Mouse (Mus musculus) CH12F3 (cell line): ENCODE measurements around the gene Nuak2.

Experiments used
- in situ Hi-C: fragments of 300-500 bp; cut with MboI; formaldehyde crosslinking; loops from 2 replicates; pipeline ENCODE4 v1.14.3; 2020; ENCODE audit warnings: low sequenced_read_pairs

Gene Nuak2

GRCm38 (mm10) chr1:132298425-132298800 is 17.5 kb upstream of the Nuak2 start, which contains the start of gene Klhdc8a:
Klhdc8a (plus strand) TSS chr1:132298626.
- in situ Hi-C loops, result no loop called here

GRCm38 (mm10) chr1:132298801-132299464 is 17.0 kb upstream of the Nuak2 start:
- in situ Hi-C loops, result no loop called here

GRCm38 (mm10) chr1:132299744-132300143 is 16.2 kb upstream of the Nuak2 start:
- in situ Hi-C loops, result no loop called here

GRCm38 (mm10) chr1:132301242-132301641 is 14.7 kb upstream of the Nuak2 start:
- in situ Hi-C loops, result no loop called here

- in situ Hi-C loops, result no loop called here
Measured at GRCm38 (mm10) chr1:132302341-132302866, 13.5 kb upstream of the Nuak2 start.

- in situ Hi-C loops, result no loop called here
Measured at GRCm38 (mm10) chr1:132304618-132305214, 11.2 kb upstream of the Nuak2 start.

- in situ Hi-C loops, result no loop called here
Measured at GRCm38 (mm10) chr1:132306160-132306559, 9.8 kb upstream of the Nuak2 start.

- in situ Hi-C loops, result no loop called here
Measured at GRCm38 (mm10) chr1:132306808-132307207, 9.1 kb upstream of the Nuak2 start.

GRCm38 (mm10) chr1:132307962-132308361 is 8.0 kb upstream of the Nuak2 start:
- in situ Hi-C loops, result no loop called here

- in situ Hi-C loops, result no loop called here
Measured at GRCm38 (mm10) chr1:132308674-132309073, 7.3 kb upstream of the Nuak2 start.

GRCm38 (mm10) chr1:132310754-132311153 is 5.2 kb upstream of the Nuak2 start:
- in situ Hi-C loops, result no loop called here

- in situ Hi-C loops, result no loop called here
Measured at GRCm38 (mm10) chr1:132311174-132311859, 4.6 kb upstream of the Nuak2 start.

- in situ Hi-C loops, result no loop called here
Measured at GRCm38 (mm10) chr1:132312043-132312442, 3.9 kb upstream of the Nuak2 start.

GRCm38 (mm10) chr1:132312703-132313102 is 3.2 kb upstream of the Nuak2 start:
- in situ Hi-C loops, result no loop called here

- in situ Hi-C loops, result loop anchor here (5.0 kb wide), 1 partner anchor 36 kb away; no protein-coding TSS in a partner anchor
Measured at GRCm38 (mm10) chr1:132316625-132316994, 684 bp downstream of the Nuak2 start.

- in situ Hi-C loops, result loop anchor here (5.0 kb wide), 1 partner anchor 35 kb away; no protein-coding TSS in a partner anchor
Measured at GRCm38 (mm10) chr1:132317413-132317812, 1.5 kb downstream of the Nuak2 start.

- in situ Hi-C loops, result loop anchor here (5.0 kb wide), 1 partner anchor 34 kb away; no protein-coding TSS in a partner anchor
Measured at GRCm38 (mm10) chr1:132317894-132318863, 2.3 kb downstream of the Nuak2 start.

- in situ Hi-C loops, result loop anchor here (5.0 kb wide), 1 partner anchor 33 kb away; no protein-coding TSS in a partner anchor
Measured at GRCm38 (mm10) chr1:132319242-132319641, 3.3 kb downstream of the Nuak2 start.

GRCm38 (mm10) chr1:132321821-132322580 is 6.1 kb downstream of the Nuak2 start:
- in situ Hi-C loops, result no loop called here
